Mouse (Mus musculus) left cerebral cortex, postnatal 10 days (tissue): ENCODE results near the gene Rbm31y. TPM values are rescaled to one million over a fixed set of nuclear protein-coding genes. Genes with fewer than 3 reads are reported as not detected.
"Not testable (repeated sequence)": the region's sequence is repeated elsewhere in the genome, so short reads cannot be mapped to it uniquely, and the experiment has no call there.

Experiments used
- DNase-seq, 2 experiments: peaks; one replicate each; pipeline ENCODE4 v3.0.0; 2021 to 2022; ENCODE audit warnings: low spot score in 2 of 2, mixed read lengths in 1 of 2; ENCODE audit errors: extremely low spot score in 1 of 2
- intact Hi-C: fragments of 180-260 bp; cut with DNase I; formaldehyde crosslinking; loops from one replicate; pipeline ENCODE4 v1.15.1; 2025
- total RNA-seq, 2 experiments: library from RNA; stranded (reverse); gene quantifications; 2 replicates each; pipeline ENCODE4 v1.2.3; 2021

The Rbm31y gene
- total RNA-seq, result not detected

DNA sequence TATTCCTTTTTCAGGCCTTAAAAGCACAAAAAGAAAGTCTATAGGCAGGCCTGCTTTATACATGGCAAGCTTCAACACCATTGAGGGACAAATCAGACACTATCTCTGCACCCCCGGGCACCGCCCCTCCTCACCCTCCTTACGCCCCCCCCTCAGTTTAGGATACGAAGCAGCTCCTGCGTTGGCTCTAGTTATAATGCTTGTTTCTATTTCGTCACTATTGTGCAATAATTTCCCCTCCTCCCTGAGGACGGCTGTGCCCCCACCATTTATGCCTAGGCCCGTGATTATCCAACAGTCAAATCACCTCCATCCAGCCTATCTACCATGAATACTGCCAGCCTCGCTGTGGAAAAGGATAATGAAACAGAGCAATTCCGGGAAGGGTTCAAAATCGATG, at the start of gene Rbm31y:
Gene Rbm31y, plus strand, starts transcription at position 301 of the 400 bp plus-strand sequence.
- intact Hi-C loops, result not testable (repeated sequence)

More for the DNA sequence above, at the start of gene Rbm31y:
- DNase-seq, result not testable (repeated sequence)
